Mouse (Mus musculus): ENCODE measurements around the gene Tcirg1. TPM values are rescaled to one million over a fixed set of nuclear protein-coding genes. Genes with fewer than 3 reads are reported as not detected.
A peak's percentile ranks its signal among the peaks of the same experiment; 100 is the strongest.

The Tcirg1 gene
- 10 to 100 TPM in 1 of 2 experiments, 1 to 10 TPM in 1; 7.4 to 12.4 TPM for total RNA-seq (2021)
- 47.7 and 50.5 TPM in 2 replicates for polyA plus RNA-seq (2012; rRNA removed)
- long read RNA-seq, transcript Tcirg1-201 (20 exons, 2,688 nt) = major isoform, 5 of 9 reads
- long read RNA-seq, partial matches to known transcripts = 2 of 9 reads
- long read RNA-seq, other reads (novel, unspliced or antisense) = 1 of 9 reads

DNA sequence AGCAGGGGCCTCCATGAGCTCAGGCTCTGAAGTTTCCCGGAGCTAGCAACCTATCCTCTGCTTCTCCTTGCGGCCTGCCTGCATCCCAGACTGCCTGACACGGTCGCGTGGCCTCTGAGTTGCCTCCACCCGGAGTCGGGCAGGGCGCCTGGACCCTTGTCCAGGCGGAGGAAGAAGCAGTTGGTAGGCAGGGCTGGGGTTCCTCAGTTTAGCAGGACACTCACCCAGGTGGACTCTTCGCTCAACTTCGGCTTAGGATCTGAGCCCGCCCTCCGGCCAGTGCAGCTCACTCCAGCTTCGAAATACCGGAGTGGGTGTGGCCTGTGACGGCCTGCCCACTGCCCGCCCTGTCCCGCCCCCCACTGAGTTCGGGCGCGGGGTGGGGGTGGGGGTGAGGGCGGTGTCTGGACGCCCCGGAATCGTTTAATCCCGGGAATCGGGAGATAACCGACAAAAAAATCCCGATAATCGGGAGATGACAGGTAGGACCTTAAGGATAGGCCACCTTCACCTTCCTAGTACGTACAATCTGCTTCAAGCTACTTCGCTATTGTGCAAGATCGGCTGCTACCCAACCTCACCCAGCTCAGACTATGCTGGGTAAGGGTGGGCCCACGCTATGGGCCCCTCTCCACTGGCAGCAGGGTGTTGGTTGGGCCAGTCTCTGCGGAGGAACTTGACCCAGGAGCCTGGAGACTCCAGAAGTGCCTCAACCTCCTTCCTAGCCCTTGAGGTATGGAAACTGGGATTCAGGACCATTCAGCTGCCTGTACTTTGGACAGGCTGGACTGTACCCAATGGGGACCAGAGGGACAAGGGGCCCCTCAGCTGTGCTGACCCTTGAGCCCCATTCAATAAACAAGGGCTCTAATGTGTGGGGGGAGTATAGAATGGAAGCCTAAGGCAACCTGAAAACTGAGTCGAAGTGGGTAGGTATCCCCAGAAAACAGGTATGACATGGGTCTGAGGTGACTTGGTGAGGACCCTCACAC, at the start of gene Tcirg1:
TSS of gene Tcirg1 (minus strand) at position 339 of the 992 bp plus-strand sequence.
- WGBS = 5% methylated on average over 36 of the region's 36 CpGs
- peaks cover 6% of the 10 kb centered on the region for H3K4me1 ChIP-seq (ENCODE audit: control insufficient read depth, insufficient read depth, low read length)

DNA sequence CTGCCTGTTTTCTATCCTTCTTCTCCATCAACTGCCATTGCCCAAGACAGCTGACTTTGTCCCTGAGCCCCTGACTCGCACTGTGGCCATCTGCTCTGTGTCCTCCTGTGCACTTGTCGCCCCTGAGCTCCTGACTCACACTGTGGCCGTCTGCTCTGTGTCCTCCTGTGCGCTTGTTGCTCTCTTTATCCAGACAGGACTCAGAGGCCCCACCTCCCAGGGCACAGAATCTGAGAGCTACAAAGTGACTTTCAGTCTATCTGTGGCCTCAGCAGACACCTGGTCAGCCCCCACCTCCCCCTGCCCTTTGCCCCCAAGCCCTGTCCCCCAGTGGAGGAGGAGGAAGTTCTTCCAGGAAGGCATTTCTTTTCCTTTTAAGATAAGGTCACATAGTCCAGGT, 48.9 kb upstream of the Tcirg1 start:
- Histone ChIP-seq H3K36me3 (ENCODE audit: control insufficient read depth, insufficient read depth, low read length) (no peaks in the 10 kb centered on the region), H3K27ac (no peak overlapping the region), H3K9ac (ENCODE audit: low read depth, low read length) (no peak overlapping the region), H3K4me3 (no peak overlapping the region), H3K79me2 (replicated peaks; ENCODE audit: control insufficient read depth, insufficient read depth, low read length) (no peaks in the 10 kb centered on the region), H3K27me3 (ENCODE audit: control insufficient read depth, insufficient read depth, low read length) (no peaks in the 10 kb centered on the region), H3K4me1 (ENCODE audit: control insufficient read depth, insufficient read depth, low read length) (no peaks in the 10 kb centered on the region)
- DNase-seq = no peak
- intact Hi-C loops (cut with DNase I) = no loop called here
- no peak for TF ChIP-seq CTCF (IDR thresholded peaks at IDR 0.05)
- TF ChIP-seq POLR2A (IDR thresholded peaks at IDR 0.05; ENCODE audit: insufficient read depth, low read depth, low read length) = no peak
- no peak for TF ChIP-seq EP300 (IDR thresholded peaks at IDR 0.05; ENCODE audit: insufficient read depth, low read depth, low read length)
- WGBS = 45% methylated on average over 4 of the region's 4 CpGs

More for the DNA sequence above, at the start of gene Tcirg1:
- Histone ChIP-seq H3K9ac (ENCODE audit: low read depth, low read length) (peak within 1 kb of the TSS; percentile 71), H3K79me2 (replicated peaks; ENCODE audit: control insufficient read depth, insufficient read depth, low read length) (0 out of 2 replicates have a peak, but pooled peaks cover 1% of the 10 kb centered on the region), H3K27me3 (ENCODE audit: control insufficient read depth, insufficient read depth, low read length) (no peaks in the 10 kb centered on the region), H3K27ac (peak within 1 kb of the TSS; percentile 83), H3K4me3 (peak within 1 kb of the TSS; percentile 71), H3K36me3 (ENCODE audit: control insufficient read depth, insufficient read depth, low read length) (no peaks in the 10 kb centered on the region)
- TF ChIP-seq CTCF (IDR thresholded peaks at IDR 0.05) (no peak), POLR2A (IDR thresholded peaks at IDR 0.05; ENCODE audit: insufficient read depth, low read depth, low read length) (peak; percentile 92)
- intact Hi-C loops (cut with DNase I) = loop anchor here (2.0 kb wide), 1 partner anchor 54 kb away; no protein-coding TSS in a partner anchor
- peak; percentile 89 for DNase-seq

DNA sequence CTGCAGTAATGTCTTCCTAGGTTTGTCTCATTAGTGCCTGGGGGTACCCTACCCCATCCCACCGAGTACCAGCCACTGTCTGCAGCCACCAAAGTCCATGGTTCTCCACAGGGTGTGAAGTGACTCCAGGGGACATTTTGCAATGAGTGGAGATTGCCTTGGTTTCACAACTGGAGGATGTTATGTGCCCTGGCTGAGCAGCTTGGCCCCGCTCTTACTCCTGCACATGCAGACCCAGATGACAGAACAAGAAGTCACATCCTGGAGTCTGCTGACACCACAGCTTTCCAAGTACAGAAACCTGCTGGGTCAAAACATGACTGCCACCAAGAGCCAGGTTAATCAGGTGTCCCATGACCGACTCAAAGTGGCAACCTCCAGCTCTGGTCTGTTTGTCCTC, 48.1 kb upstream of the Tcirg1 start:
- TF ChIP-seq EP300 (IDR thresholded peaks at IDR 0.05; ENCODE audit: insufficient read depth, low read depth, low read length) = no peak
- no peak for TF ChIP-seq CTCF (IDR thresholded peaks at IDR 0.05)
- TF ChIP-seq POLR2A (IDR thresholded peaks at IDR 0.05; ENCODE audit: insufficient read depth, low read depth, low read length) = no peak
- Histone ChIP-seq H3K27ac (no peak overlapping the region), H3K4me1 (ENCODE audit: control insufficient read depth, insufficient read depth, low read length) (no peaks in the 10 kb centered on the region), H3K9ac (ENCODE audit: low read depth, low read length) (no peak overlapping the region), H3K27me3 (ENCODE audit: control insufficient read depth, insufficient read depth, low read length) (no peaks in the 10 kb centered on the region), H3K36me3 (ENCODE audit: control insufficient read depth, insufficient read depth, low read length) (no peaks in the 10 kb centered on the region), H3K4me3 (no peak overlapping the region), H3K79me2 (replicated peaks; ENCODE audit: control insufficient read depth, insufficient read depth, low read length) (no peaks in the 10 kb centered on the region)
- DNase-seq = no peak
- 77% methylated on average over 3 of the region's 3 CpGs for WGBS
- intact Hi-C loops (cut with DNase I) = no loop called here

DNA sequence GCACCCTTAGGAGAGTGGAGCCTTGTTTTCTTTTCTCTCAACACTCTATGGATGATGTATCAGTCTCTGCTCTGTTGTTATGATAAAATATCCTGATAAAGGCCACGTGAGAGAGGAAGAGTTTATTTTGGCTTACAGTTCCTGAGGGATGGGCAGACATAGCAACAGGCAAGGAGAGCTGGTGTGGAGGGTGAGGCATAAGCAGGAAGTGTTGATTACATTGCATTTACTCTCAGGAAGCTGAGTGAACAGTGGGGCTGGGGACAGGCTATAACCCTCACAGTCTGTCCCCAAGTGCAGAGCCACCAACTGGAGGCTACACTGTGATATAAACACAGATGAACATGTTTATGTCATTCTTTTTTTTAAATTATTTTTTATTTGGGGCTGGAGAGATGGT, 45.2 kb upstream of the Tcirg1 start:
- no peak overlapping the region for H3K4me3 ChIP-seq
- intact Hi-C loops (cut with DNase I) = no loop called here

DNA sequence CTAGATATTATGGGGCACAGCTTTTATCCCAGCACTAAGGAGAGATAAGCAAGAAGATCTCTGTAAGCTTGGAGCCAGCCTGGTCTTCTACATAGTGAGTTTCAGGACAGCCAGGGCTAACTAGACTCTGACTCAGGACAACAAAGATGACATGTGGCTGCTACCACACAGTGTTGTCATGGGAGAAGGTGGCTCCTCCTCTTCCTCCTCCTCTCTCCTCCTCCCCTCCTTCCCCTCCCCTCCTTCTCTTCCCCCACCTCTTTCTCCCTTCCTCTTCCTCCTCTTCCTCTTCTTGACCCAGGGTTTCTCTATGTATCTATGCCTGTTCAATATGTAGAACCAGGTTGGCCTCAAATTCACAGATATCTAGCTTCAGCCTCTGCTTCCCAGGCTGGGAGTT, 44.5 kb upstream of the Tcirg1 start:
- intact Hi-C loops (cut with DNase I) = no loop called here

More for the DNA sequence above, 45.2 kb upstream of the Tcirg1 start:
- Histone ChIP-seq H3K27me3 (ENCODE audit: control insufficient read depth, insufficient read depth, low read length) (no peaks in the 10 kb centered on the region), H3K4me1 (ENCODE audit: control insufficient read depth, insufficient read depth, low read length) (no peaks in the 10 kb centered on the region), H3K27ac (no peak overlapping the region), H3K79me2 (replicated peaks; ENCODE audit: control insufficient read depth, insufficient read depth, low read length) (no peaks in the 10 kb centered on the region), H3K36me3 (ENCODE audit: control insufficient read depth, insufficient read depth, low read length) (no peaks in the 10 kb centered on the region), H3K9ac (ENCODE audit: low read depth, low read length) (no peak overlapping the region)
- DNase-seq = no peak
- TF ChIP-seq CTCF (IDR thresholded peaks at IDR 0.05) = no peak
- no peak for TF ChIP-seq POLR2A (IDR thresholded peaks at IDR 0.05; ENCODE audit: insufficient read depth, low read depth, low read length)
- TF ChIP-seq EP300 (IDR thresholded peaks at IDR 0.05; ENCODE audit: insufficient read depth, low read depth, low read length) = no peak
- WGBS = 24% methylated on average over 1 of the region's 1 CpGs

DNA sequence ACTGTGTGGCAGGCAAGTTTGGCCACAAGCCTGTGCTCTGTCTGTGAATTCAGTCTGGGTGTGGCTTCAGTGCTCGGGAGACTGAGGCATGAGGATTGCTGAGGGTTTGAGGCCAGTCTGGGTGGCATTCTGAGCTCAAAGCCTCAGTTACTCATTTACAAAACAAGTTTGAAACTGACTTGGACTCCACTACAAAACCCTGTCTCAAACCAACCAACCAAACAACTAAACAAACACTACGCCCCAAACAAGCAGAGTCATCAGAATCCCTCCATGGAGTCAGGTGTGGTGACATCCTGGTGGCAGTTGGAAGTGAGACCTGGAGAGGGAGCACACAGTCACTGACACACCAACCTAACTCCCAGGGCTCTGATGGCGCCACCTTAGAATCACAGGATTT, 43.4 kb upstream of the Tcirg1 start:
- intact Hi-C loops (cut with DNase I) = no loop called here
- WGBS = 84% methylated on average over 3 of the region's 3 CpGs

More for the DNA sequence above, 44.5 kb upstream of the Tcirg1 start:
- no peak overlapping the region for H3K4me3 ChIP-seq
- H3K27ac ChIP-seq = no peak overlapping the region
- H3K27me3 ChIP-seq (ENCODE audit: control insufficient read depth, insufficient read depth, low read length) = no peaks in the 10 kb centered on the region
- no peaks in the 10 kb centered on the region for H3K4me1 ChIP-seq (ENCODE audit: control insufficient read depth, insufficient read depth, low read length)
- no peaks in the 10 kb centered on the region for H3K79me2 ChIP-seq (replicated peaks; ENCODE audit: control insufficient read depth, insufficient read depth, low read length)
- H3K9ac ChIP-seq (ENCODE audit: low read depth, low read length) = no peak overlapping the region
- H3K36me3 ChIP-seq (ENCODE audit: control insufficient read depth, insufficient read depth, low read length) = no peaks in the 10 kb centered on the region
- no peak for DNase-seq
- TF ChIP-seq EP300 (IDR thresholded peaks at IDR 0.05; ENCODE audit: insufficient read depth, low read depth, low read length) (no peak), POLR2A (IDR thresholded peaks at IDR 0.05; ENCODE audit: insufficient read depth, low read depth, low read length) (no peak), CTCF (IDR thresholded peaks at IDR 0.05) (no peak)

More for the DNA sequence above, 43.4 kb upstream of the Tcirg1 start:
- H3K9ac ChIP-seq (ENCODE audit: low read depth, low read length) = no peak overlapping the region
- no peaks in the 10 kb centered on the region for H3K27me3 ChIP-seq (ENCODE audit: control insufficient read depth, insufficient read depth, low read length)
- no peaks in the 10 kb centered on the region for H3K36me3 ChIP-seq (ENCODE audit: control insufficient read depth, insufficient read depth, low read length)
- no peak overlapping the region for H3K27ac ChIP-seq
- no peak for TF ChIP-seq CTCF (IDR thresholded peaks at IDR 0.05)
- no peak for TF ChIP-seq POLR2A (IDR thresholded peaks at IDR 0.05; ENCODE audit: insufficient read depth, low read depth, low read length)
- no peak for TF ChIP-seq EP300 (IDR thresholded peaks at IDR 0.05; ENCODE audit: insufficient read depth, low read depth, low read length)
- no peaks in the 10 kb centered on the region for H3K79me2 ChIP-seq (replicated peaks; ENCODE audit: control insufficient read depth, insufficient read depth, low read length)
- DNase-seq = no peak
- H3K4me3 ChIP-seq = no peak overlapping the region
- no peaks in the 10 kb centered on the region; the same call in 1 of the 2 replicates for H3K4me1 ChIP-seq (ENCODE audit: control insufficient read depth, insufficient read depth, low read length)
